Mouse (Mus musculus) embryo, embryonic 10 days (tissue): ENCODE results near the gene Abtb1.

Source experiments
- DNase-seq: peaks from one replicate; pipeline ENCODE4 v3.0.0-alpha.2; 2015; ENCODE audit warnings: low spot score

Abtb1 gene

DNA sequence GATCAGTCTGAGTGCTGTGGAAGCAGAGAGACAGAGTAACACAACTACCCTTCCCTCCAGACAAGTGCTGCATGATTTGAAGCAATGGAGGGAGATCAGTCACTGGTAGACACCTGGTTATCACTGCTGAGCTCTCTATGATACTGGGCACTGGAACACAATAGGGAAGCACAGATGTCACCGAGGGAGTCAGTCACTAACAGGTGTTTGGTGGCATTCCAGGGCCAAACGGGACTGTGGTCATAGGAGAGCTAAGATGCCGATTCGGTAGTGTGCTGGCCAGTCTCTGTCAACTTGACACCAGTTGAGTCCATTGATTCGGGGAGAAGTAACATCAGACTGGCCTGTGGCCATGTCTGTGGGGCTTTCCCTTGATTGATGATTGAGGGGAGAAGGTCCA, 12.7 kb upstream of the Abtb1 start:
- no peak for DNase-seq

DNA sequence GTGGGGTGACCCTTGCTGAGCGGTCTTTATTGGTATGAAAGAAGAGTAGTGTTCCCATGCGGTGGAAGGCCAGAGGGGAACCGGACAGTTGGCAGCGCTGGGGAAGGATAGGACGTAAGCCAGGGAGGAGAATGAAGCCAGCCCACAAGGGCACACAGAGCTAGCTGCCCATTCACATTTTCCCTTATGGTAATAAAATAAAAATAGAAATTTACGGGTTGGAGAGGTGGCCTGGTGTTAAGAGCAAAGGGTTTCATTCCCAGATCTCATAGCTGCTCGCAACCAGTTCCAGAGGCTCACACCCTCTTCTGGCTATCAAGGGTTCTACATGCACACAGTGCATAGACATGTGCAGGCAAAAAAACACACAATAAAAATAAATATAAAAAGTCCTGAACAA, 8.2 kb upstream of the Abtb1 start:
- DNase-seq: no peak

DNA sequence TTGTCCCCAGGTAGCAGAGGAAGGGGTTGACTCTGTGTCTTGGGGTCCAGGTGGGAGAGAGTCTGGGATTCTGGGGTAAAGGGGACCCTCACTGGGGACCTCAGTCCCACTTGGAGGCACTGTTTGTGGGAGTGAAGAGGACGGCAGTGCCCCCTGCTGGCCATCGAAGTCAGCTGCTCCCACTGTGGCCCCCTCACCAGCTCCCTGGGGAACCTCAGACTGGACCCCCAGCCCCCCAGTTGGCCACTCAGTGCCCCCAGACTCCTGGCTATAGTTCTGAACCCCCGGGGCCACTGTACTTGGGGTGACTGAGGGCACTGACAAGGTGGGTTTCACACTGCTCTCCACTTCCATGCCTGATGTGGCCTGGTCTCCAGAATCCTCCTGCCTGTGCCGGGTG, 7.5 kb upstream of the Abtb1 start:
- DNase-seq: no peak

DNA sequence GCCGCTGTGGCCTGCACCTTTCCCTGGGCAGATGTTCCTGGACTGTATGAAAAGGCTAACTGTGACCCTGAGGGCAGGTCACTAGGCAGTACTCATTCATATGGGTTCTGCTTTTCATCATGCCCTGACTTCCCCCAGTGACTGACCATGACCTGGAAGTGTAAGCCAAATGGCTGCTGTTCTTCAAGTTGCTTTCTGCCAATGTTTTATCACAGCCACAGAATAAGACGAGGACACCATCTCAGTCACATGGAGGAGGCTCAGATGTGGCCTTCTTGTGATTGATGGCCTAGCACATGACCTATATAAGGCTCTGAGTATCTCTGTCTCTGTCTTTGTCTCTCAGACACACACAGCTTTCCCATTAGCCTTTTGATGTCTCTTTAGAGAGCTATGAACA, 5.8 kb upstream of the Abtb1 start:
- no peak for DNase-seq

DNA sequence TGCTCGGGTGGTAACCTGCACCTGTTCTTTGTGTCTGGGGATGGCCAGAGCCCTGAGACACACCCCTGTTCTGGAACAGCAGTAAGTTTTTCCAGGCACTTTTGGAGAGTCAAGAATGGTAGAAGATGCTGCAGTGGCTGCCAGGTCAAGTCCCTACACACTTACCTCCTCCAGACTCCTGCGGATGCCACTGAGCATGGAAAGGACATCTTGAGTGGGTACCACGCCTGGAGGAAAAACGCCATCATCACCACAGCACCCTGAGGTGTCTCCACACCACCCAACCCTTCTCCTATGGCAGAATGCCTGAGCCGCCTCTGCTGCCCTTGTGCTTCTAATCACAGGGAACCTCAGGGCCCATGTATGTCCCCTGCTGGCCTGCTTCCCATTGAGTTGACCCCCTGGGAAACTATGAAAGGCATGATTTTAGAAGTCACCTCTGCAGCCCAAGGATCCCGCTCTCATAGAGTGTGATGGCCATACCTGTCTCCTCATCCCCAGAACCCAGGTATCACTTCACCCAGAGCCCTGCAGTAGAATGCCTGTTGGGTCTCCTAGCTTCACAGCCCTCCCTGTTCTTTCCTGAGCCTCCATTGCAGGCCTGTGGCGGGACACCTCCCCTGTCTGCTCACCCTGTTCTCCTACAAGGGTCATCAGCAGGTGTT, 3.2 kb upstream of the Abtb1 start:
- DNase-seq: no peak

DNA sequence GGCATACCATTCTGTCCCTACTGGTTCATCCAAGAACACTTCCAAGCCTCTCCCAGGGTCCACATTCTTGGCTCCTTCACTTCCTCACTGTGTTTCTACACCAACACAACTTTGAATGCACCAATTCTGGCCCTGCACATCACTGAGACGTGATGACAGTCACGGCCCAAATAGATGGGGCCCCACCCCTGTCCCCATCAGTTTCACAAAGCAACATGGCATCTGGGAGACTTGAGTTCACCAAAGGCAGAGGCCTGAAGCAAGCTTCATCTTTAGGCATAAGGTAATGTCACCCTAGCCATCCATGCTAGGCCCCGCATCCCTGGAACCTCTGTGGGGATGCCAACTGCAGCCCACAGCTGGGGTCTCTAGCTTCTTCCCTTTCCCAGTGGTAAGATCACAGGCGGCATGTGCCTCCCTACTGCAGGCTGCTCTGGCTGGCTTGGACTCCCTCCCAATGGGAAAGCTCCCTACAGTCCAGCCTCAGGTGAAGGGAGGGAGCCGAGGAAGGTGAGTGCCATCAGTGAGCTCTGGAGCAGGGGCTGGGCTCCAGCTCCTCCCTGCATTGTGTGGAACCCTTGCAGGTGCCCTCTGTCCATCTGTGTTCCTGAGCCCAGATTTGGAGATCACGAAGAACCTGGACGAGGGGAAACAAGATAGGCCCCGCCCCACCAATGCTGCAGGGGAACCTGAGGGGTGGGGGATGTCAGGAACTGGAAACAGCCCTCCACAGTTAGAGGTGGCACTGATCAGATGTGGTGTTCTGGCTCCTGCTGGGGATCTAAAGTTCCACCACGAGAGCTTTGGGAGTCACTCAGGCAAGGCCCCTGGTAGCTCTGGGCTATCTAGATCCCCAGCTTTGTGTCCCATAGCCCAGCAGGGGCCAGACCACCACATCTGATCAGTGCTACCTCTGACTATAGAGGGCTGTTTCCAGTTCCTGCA, 2.3 kb upstream of the Abtb1 start:
- no peak for DNase-seq

DNA sequence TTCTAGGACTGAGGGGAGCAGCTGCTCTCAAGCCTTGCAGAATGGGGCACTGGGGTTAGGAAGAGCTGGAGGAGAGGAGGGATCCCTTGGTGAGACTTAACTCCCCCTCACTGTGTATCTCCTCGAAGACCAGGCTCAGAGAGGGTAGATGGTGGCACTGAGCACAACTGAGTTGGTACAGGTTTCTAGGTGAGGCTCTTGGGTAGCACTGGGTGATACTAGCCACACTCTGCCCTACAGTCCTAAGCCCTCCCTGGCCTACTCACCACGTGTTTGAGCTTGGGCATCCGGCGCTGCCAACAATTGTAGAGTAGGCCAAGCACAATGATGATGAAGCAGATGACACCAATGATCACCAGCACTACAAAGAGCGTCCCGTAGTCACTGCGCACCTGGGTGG, 1.5 kb upstream of the Abtb1 start:
- DNase-seq: no peak

DNA sequence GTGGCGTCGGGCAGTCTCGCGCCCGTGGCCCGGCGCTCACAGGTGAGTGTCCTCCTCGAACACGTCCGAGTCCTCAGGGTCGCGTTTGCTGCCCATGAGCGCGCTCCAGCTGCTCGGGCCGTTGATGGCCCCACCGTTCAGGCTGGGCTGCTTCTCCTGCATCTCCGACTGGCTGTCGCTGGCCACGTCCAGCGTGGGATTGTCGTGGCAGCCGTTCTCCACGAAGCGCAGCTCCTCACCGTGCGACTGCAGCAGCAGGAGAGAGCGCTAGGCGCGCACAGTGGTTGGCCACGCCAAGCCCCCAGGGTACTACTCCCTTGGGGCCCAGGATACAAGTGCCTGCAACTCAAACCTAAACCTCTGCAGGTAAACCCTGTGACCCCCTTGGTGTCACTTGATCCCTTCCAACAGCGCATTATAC, 957 bp upstream of the Abtb1 start:
- peak; percentile 37 for DNase-seq

DNA sequence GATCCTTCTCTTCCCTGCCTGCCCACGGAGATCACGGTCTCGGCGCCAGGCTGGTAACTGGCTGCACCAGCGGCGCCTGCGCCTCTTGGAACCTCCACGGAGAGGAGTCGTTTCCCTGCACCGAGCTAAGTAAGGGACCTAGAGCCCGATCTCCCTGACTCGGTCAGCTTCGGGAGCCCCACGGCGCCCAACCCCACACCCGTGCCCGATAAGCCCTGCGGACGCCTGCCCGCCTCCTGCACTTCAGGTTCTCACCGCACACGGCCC, 337 bp downstream of the Abtb1 start:
- no peak for DNase-seq

DNA sequence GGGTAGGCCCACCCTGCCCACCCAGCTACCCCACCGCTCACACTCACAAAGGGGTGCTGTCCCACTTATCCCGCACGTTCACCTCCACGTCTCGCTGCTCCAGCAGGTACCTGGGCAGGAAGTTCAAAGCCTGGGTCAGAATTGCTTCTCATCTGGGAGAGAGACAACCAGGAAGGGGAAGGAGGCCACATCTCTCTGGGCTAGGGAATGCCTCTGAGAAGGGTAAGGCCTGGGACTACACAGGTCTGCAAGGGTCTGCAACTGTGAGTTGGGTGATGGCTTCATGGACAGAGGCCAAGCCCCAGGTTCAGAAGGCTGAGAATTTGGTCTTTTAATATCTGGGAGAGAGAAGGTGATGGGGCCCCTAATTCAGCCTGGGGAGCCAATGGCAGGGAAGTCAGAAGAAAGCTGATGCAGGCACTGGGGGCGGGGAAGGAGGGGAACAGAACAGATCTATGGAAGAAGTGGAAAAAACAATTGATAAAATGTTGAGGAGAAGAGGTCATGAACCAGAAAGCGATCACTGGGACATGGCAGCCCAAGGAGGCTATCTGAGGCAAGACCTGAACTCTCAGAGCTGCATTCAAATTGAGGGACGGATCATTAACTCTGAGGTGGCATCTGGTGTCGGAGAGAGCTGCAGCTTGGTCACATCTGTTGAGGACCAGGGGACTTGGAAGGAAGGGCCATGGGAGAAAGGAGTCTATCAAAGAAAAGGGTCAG, 832 bp downstream of the Abtb1 start:
- peak; percentile 32 for DNase-seq

DNA sequence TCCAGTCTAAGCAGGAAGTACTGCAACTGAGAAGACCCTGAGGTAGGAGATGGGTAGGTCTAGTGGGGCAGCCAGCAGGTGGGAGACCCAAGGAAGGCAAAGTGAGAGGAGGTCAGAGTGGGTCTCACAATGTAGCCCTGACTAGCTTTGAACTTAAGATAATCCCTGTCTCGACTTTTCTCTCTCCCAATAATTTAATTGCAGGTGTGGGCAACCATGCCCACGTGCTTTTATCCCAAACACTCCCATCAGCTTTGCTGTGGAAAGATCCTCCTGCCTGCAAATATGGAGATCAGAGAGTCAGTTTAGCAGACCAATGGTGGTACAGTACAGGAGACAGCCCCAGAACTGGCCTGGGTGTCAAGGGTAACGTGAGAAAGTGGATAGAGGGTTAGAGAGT, 1.6 kb downstream of the Abtb1 start:
- DNase-seq: no peak

DNA sequence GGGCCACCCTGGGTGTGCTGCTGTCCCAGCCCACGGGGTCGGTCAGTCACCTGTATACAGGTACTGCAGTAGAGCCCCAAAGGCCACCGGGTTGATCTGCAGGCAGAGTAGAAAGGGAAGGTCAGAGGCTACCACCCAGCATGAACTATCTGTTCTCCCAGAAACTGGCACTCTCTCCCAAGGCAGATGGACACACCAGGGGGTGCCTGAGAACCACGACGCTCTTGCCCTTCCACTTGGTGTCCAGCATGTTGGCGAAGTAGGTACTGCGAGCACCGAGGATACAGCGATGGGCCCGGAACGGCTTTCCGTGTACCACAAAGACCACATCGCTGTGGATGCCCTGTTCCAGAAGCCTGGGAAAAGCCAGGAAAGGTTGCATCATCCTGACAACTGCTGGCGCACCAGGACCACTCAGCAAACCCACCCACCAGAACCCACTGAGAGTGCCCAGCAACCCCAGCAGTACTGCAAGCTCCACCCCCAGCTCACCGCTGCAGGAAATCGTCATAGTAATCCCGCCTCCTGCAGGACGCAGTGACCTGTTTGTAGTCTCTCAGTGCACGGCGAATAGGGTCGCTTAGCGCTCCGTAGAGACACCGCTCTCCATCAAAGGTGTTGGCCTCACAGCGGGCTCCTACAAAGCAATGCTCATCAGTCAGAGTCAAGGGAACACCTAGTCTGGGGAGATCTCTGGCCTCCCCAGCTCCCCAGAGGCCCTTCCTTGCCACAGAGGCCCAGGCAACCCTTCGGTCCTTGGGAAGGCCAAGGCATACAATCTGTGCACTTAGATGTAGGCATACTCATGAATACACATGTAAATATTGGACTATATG, 2.4 kb downstream of the Abtb1 start:
- no peak for DNase-seq

DNA sequence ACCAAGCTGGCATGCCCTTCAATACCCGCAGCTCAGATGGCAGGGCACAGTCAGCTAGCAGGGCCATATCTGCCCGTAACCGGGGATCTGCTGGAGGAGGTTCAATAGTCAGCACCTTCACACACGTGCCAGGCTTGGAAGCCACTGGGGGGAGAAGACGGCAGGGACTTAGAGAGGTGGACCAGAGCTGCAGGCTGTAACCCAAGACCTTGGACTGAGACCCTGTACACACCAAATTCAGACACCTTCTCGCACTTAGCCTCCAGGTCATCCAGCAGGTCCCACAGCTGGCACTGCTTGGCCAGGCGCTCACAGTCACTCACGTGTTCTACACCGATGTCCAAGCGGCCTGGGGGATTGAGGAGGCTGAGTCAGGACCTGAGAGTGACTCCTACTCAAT, 3.2 kb downstream of the Abtb1 start:
- DNase-seq: no peak

DNA sequence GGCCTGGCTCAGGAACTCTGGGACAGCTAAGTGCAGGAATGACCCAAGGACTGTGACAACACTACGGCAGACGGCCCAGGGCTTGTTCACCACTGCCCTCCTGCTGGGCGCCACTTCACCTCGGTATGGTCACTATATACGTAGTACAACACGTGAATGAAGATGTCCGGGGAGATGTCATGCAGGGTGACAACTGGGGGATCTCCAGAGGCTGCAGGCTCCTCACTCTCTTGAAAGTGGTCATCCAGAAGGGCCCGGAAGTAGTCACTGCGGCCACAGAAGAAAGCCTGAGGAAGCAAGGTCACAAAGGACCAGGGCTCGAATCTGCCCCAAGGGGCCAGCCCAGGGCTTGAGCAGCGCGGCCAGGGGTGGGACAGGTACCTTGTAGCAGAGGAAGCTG, 3.8 kb downstream of the Abtb1 start:
- no peak for DNase-seq

DNA sequence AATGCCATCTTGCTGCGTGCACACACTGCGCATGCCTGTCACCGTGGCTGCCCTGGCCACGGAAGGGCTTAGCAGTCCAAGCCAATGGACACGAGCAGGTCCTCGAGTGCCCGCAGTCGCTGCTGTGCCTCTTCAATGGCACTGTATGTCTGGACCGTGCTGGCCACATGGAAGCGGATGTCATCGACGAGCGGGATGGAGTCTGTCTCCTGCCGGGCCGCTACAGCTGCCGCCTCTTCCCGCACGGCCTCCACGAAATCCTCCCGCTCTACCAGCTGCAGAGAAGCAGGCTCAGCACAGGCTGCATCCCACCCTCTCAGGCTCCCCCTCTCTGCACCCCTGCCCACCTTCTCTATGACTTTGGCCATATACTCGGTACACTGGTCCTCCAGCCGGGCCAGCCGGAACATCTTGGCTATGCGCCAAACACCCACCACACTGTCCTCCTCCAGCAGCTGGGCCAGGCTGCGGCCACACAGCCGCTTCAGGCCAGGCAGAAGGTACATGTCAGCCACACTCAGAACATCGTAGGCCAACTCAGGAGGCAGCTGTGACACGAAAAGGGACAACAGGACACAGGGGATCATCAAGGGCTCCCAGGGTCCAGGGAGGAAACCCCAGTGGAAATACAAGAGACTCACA, 5.5 kb downstream of the Abtb1 start:
- no peak for DNase-seq

DNA sequence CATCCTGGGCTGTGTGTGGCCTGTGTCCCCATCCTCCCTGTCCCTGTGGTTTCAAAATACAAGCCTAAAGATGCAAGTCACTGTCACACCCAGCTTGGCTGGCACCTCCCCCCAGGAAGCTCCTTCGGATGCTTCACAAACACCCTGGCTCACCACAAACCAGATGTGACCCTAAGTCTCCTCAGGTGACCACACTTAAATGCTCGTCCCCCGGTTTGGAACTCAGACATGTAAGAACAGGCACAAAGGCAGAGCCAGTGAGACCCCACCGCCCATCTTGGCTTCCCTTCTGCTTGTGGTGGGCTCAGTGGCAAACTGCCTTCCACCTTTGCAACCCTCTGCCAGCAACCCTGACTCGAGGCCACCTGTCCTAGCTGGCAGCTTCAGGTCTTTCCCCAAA, 6.7 kb downstream of the Abtb1 start:
- no peak for DNase-seq

DNA sequence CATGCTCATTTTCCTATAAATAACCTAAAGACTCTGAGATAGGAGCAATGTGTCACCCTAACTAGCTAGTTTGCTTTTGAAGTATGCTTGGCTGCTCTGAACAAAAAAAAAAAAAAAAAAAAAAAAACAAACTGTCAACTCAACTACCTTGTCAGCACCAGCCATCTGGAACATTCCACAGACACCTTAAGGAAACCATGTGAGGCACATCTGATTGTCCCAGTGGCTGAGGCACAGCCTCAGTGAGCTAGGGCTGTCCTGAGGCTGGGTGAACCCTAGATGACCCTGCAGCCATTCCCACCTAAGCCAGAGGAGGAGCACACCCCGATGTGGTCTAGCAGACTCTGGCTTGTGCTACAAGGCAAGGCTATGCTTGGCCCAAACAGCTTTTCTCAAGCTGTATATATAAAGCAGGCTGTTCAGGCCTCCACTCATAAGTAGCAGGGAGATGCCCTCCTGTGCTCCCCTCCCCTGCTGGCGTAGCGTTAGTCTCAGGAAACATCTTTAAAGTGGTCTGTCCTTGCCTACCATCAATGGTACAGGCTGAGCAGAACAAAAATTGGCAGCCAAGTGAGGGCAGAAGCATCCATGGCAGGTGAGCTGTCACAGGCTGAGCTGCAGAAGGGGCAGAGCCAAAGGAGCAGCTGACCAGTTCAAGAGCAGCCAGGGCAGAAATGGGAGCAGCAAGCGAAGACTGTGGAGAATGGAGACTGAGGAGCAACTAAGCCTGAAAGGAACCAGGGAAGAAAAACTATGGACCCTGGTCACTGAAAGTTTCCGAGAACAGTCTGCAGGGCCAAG, 8.2 kb downstream of the Abtb1 start:
- DNase-seq: peak; percentile 30

DNA sequence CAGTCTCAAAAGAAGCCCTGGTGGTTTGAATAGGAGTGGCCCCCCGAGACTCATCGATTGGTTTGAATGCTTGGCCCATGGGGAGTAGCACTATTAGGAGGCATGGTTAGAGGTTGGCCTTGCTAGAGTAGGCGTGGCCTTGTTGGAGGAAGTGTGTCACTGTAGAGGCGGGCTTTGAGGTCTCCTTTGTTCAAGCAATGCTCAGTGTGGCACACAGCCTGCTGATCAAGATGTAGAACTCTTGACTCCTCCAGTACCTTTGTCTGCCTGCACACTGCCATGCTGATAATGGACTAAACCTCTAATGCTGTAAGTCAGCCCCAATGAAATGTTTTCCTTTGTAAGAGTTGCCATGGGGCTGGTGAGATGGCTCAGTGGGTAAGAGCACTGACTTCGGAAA, 9.1 kb downstream of the Abtb1 start:
- no peak for DNase-seq

DNA sequence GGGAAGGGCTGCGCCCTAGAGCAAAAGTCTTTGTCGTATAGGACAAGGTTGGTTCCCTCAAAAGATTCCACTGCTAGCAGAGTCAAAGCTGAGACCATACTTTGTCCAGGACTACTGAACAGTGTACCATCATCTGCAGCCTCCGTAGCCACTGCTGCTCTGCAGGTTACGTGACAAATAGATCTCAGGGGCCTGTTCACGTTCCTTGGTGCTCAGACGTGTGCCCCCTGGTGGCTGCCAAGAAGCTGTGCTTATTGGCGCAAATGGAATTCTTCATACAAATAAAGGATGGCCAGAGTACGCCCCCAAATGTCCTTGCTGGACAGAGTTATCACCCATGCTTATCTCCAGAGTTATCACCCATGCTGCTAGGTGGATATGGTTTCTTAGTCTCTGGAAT, 10.3 kb downstream of the Abtb1 start:
- peak; percentile 91 for DNase-seq

DNA sequence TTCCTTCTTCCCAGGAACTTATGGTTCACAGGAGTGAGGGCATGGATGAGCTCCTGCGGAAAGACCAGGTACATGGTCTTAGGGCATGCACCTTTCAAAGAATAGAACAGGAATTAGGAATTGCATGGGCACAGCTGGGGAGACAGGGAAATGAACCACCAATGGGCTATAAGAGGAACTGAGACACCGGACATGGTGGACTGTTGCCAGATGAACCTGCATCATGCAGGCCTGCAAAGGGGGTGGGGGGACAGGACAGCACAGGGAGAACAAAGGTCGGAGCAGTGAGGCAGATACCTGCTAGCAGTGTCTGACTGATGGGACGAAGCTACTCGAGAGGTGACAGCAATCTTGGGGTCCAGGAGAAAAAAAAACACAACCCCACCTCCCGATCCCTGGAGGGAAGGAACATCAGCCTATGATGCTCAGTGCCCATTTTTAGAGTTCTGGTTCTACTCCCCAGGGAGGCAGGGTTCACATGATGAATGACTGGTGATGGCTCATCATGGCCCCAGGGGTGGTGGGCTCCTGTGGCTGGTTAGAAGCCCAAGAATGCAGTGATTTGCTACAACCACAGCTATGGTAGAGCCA, 11.6 kb downstream of the Abtb1 start:
- no peak for DNase-seq

DNA sequence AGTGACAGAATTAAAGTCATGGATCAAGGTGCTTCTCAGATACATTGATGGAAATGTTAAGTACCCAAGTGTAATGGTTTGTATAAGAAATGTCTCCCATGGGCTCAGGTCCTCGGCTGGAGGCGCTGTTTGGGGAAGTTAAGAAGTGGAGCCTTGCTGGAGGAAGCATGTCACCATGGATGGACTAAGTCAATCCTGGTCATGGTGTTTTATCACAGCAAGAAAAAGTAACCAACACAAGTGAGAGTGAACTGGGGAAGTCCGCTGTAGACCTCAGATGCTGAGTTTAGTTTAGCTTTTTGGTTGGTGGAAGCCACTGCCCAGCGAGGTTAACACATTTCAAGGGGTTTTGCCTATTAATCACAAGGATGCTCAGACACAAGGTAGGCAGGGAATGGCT, 12.2 kb downstream of the Abtb1 start:
- no peak for DNase-seq
